Mouse (Mus musculus) hindbrain, embryonic 13.5 days (tissue): ENCODE measurements around the gene Gm6096. TPM values are rescaled to one million over a fixed set of nuclear protein-coding genes. Genes with fewer than 3 reads are reported as not detected.
"Not testable (repeated sequence)": the region's sequence is repeated elsewhere in the genome, so short reads cannot be mapped to it uniquely, and the experiment has no call there.

Experiments used
- ATAC-seq: fragments of 200-750 bp; cut with Nextera tagmentation; 2 replicates; pipeline ENCODE4 v1.8.0; 2017; ENCODE audit warnings: moderate TSS enrichment; ENCODE audit not compliant: low FRiP score
- H3K27ac ChIP-seq: fragments of 300-500 bp; sonication (generic); 2 replicates; pipeline ENCODE4 v1.5.1; 2015; ENCODE audit warnings: inconsistent platforms, mild to moderate bottlenecking, moderate library complexity
- H3K27me3 ChIP-seq: fragments of 300-500 bp; sonication (generic); 2 replicates; pipeline ENCODE4 v1.6.1; 2015; ENCODE audit warnings: mild to moderate bottlenecking, inconsistent platforms
- H3K36me3 ChIP-seq: fragments of 300-500 bp; sonication (generic); 2 replicates; pipeline ENCODE4 v1.6.1; 2015; ENCODE audit warnings: mild to moderate bottlenecking, inconsistent platforms
- H3K4me1 ChIP-seq: fragments of 300-500 bp; sonication (generic); replicated peaks from 2 replicates; pipeline ENCODE4 v1.6.1; 2015; ENCODE audit warnings: inconsistent platforms
- H3K4me2 ChIP-seq: fragments of 300-500 bp; sonication (generic); 2 replicates; pipeline ENCODE4 v1.6.1; 2015; ENCODE audit warnings: inconsistent platforms, mild to moderate bottlenecking, moderate library complexity
- H3K4me3 ChIP-seq: fragments of 300-500 bp; sonication (generic); 2 replicates; pipeline ENCODE4 v1.5.1; 2015; ENCODE audit warnings: mild to moderate bottlenecking, inconsistent platforms
- H3K9ac ChIP-seq: fragments of 300-500 bp; sonication (generic); 2 replicates; pipeline ENCODE4 v1.6.1; 2015; ENCODE audit warnings: mild to moderate bottlenecking, inconsistent platforms
- H3K9me3 ChIP-seq: fragments of 300-500 bp; sonication (generic); 2 replicates; pipeline ENCODE4 v1.6.1; 2016; ENCODE audit warnings: inconsistent platforms
- WGBS: fragments of 180-500 bp; shearing (Covaris S2); methylation state at CpG from one replicate; pipeline ENCODE4 v1.1.7; 2015; 5-methylcytosine and 5-hydroxymethylcytosine counted together
- polyA plus RNA-seq: library from polyadenylated mRNA; unstranded; fragments of >200 nt; fragmentation: Nextera tagmentation; extraction: Ambion mirVana; gene quantifications from 2 replicates; pipeline ENCODE4 v1.2.1, GENCODE M21; 2015

The Gm6096 gene
- not detected in 2 replicates for polyA plus RNA-seq

- H3K27me3 ChIP-seq, result no peaks in the 10 kb centered on the region
- H3K4me3 ChIP-seq, result no peak within 1 kb of the TSS
- H3K4me2 ChIP-seq, result no peak within 1 kb of the TSS
- WGBS, result 94% methylated on average over 7 of the region's 7 CpGs
- peaks cover 67% of the 10 kb centered on the region for H3K36me3 ChIP-seq
- peak within 1 kb of the TSS; percentile 58 for H3K27ac ChIP-seq
- H3K9ac ChIP-seq, result no peak within 1 kb of the TSS
- no peak for ATAC-seq
- H3K9me3 ChIP-seq, result no peaks in the 10 kb centered on the region
- no peaks in the 10 kb centered on the region for H3K4me1 ChIP-seq
Measured at GRCm38 (mm10) chr7:34250738-34251137, at the start of gene Gm6096. TSS of gene Gm6096 (plus strand) at chr7:34251038.

GRCm38 (mm10) chr7:34202147-34202546 lies 48.7 kb upstream of the Gm6096 start:
- H3K4me3 ChIP-seq, H3K4me2 ChIP-seq, H3K4me1 ChIP-seq, H3K27ac ChIP-seq, H3K9ac ChIP-seq, H3K9me3 ChIP-seq, ATAC-seq, H3K27me3 ChIP-seq: not testable (repeated sequence)
- 94% methylated on average over 10 of the region's 10 CpGs for WGBS
- H3K36me3 ChIP-seq, result peaks cover 69% of the 10 kb centered on the region

GRCm38 (mm10) chr7:34206331-34206730 lies 44.5 kb upstream of the Gm6096 start:
- Histone ChIP-seq H3K27ac (no peak overlapping the region), H3K4me3 (no peak overlapping the region), H3K27me3 (no peaks in the 10 kb centered on the region), H3K9me3 (no peaks in the 10 kb centered on the region), H3K4me2 (no peak overlapping the region), H3K36me3 (peaks cover 100% of the 10 kb centered on the region), H3K9ac (no peak overlapping the region), H3K4me1 (no peaks in the 10 kb centered on the region)
- ATAC-seq, result no peak
- 94% methylated on average over 6 of the region's 6 CpGs for WGBS

- WGBS, result 91% methylated on average over 9 of the region's 9 CpGs
- Histone ChIP-seq H3K9ac (no peak overlapping the region), H3K4me3 (no peak overlapping the region), H3K9me3 (no peaks in the 10 kb centered on the region), H3K27me3 (no peaks in the 10 kb centered on the region), H3K4me2 (no peak overlapping the region), H3K27ac (no peak overlapping the region), H3K4me1 (no peaks in the 10 kb centered on the region), H3K36me3 (peaks cover 100% of the 10 kb centered on the region)
- no peak for ATAC-seq
Measured at GRCm38 (mm10) chr7:34208027-34208745, 42.7 kb upstream of the Gm6096 start.

- Histone ChIP-seq H3K9ac (no peak overlapping the region), H3K9me3 (no peaks in the 10 kb centered on the region), H3K4me3 (no peak overlapping the region), H3K4me1 (no peaks in the 10 kb centered on the region), H3K27ac (no peak overlapping the region), H3K36me3 (peaks cover 99% of the 10 kb centered on the region), H3K4me2 (no peak overlapping the region), H3K27me3 (no peaks in the 10 kb centered on the region)
- ATAC-seq, result no peak
- WGBS, result 92% methylated on average over 7 of the region's 7 CpGs
Measured at GRCm38 (mm10) chr7:34213281-34213680, 37.6 kb upstream of the Gm6096 start.

GRCm38 (mm10) chr7:34214644-34215043 lies 36.2 kb upstream of the Gm6096 start:
- no peaks in the 10 kb centered on the region for H3K4me1 ChIP-seq
- peaks cover 99% of the 10 kb centered on the region for H3K36me3 ChIP-seq
- WGBS, result 95% methylated on average over 8 of the region's 8 CpGs
- no peaks in the 10 kb centered on the region for H3K27me3 ChIP-seq
- H3K4me2 ChIP-seq, result no peak overlapping the region
- no peak for ATAC-seq
- no peak overlapping the region for H3K4me3 ChIP-seq
- H3K9me3 ChIP-seq, result no peaks in the 10 kb centered on the region
- H3K9ac ChIP-seq, result no peak overlapping the region
- H3K27ac ChIP-seq, result no peak overlapping the region

- 87% methylated on average over 9 of the region's 9 CpGs for WGBS
- peaks cover 99% of the 10 kb centered on the region for H3K36me3 ChIP-seq
- no peak overlapping the region for H3K27ac ChIP-seq
- no peaks in the 10 kb centered on the region for H3K27me3 ChIP-seq
- no peaks in the 10 kb centered on the region for H3K9me3 ChIP-seq
- no peak overlapping the region for H3K4me3 ChIP-seq
- no peak for ATAC-seq
- no peak overlapping the region for H3K4me2 ChIP-seq
- no peak overlapping the region for H3K9ac ChIP-seq
- no peaks in the 10 kb centered on the region for H3K4me1 ChIP-seq
Measured at GRCm38 (mm10) chr7:34215481-34215880, 35.4 kb upstream of the Gm6096 start.

GRCm38 (mm10) chr7:34216474-34216873 lies 34.4 kb upstream of the Gm6096 start:
- Histone ChIP-seq H3K27ac (no peak overlapping the region), H3K9ac (no peak overlapping the region)

GRCm38 (mm10) chr7:34218496-34218895 lies 32.3 kb upstream of the Gm6096 start:
- Histone ChIP-seq H3K9ac (no peak overlapping the region), H3K9me3 (no peaks in the 10 kb centered on the region), H3K4me3 (no peak overlapping the region), H3K27me3 (no peaks in the 10 kb centered on the region), H3K36me3 (peaks cover 98% of the 10 kb centered on the region), H3K27ac (no peak overlapping the region), H3K4me1 (no peaks in the 10 kb centered on the region), H3K4me2 (no peak overlapping the region)
- ATAC-seq, result no peak
- WGBS, result 59% methylated on average over 1 of the region's 1 CpGs

More at GRCm38 (mm10) chr7:34216474-34216873, 34.4 kb upstream of the Gm6096 start:
- Histone ChIP-seq H3K4me3 (no peak overlapping the region), H3K4me1 (no peaks in the 10 kb centered on the region), H3K27me3 (no peaks in the 10 kb centered on the region), H3K9me3 (no peaks in the 10 kb centered on the region), H3K4me2 (no peak overlapping the region), H3K36me3 (peaks cover 99% of the 10 kb centered on the region)
- 94% methylated on average over 10 of the region's 10 CpGs for WGBS
- no peak for ATAC-seq

GRCm38 (mm10) chr7:34221594-34222250 lies 29.1 kb upstream of the Gm6096 start:
- peaks cover 92% of the 10 kb centered on the region for H3K36me3 ChIP-seq
- H3K27ac ChIP-seq, result no peak overlapping the region
- H3K9ac ChIP-seq, result no peak overlapping the region
- H3K9me3 ChIP-seq, result no peaks in the 10 kb centered on the region
- no peaks in the 10 kb centered on the region for H3K27me3 ChIP-seq
- ATAC-seq, result no peak
- H3K4me3 ChIP-seq, result no peak overlapping the region
- peaks cover 10% of the 10 kb centered on the region for H3K4me1 ChIP-seq
- 96% methylated on average over 9 of the region's 9 CpGs for WGBS
- H3K4me2 ChIP-seq, result no peak overlapping the region

GRCm38 (mm10) chr7:34222340-34222739 lies 28.5 kb upstream of the Gm6096 start:
- WGBS, result 95% methylated on average over 10 of the region's 10 CpGs
- H3K27ac ChIP-seq, result no peak overlapping the region
- H3K9ac ChIP-seq, result no peak overlapping the region
- no peak for ATAC-seq
- no peaks in the 10 kb centered on the region for H3K27me3 ChIP-seq
- H3K4me3 ChIP-seq, result no peak overlapping the region
- peaks cover 92% of the 10 kb centered on the region for H3K36me3 ChIP-seq
- H3K9me3 ChIP-seq, result no peaks in the 10 kb centered on the region
- peaks cover 14% of the 10 kb centered on the region for H3K4me1 ChIP-seq
- H3K4me2 ChIP-seq, result no peak overlapping the region

GRCm38 (mm10) chr7:34224308-34224707 lies 26.5 kb upstream of the Gm6096 start:
- Histone ChIP-seq H3K4me2 (no peak overlapping the region), H3K9ac (no peak overlapping the region), H3K9me3 (no peaks in the 10 kb centered on the region), H3K27ac (no peak overlapping the region), H3K36me3 (peaks cover 76% of the 10 kb centered on the region), H3K4me1 (peaks cover 34% of the 10 kb centered on the region), H3K4me3 (no peak overlapping the region), H3K27me3 (no peaks in the 10 kb centered on the region)
- WGBS, result 93% methylated on average over 6 of the region's 6 CpGs
- ATAC-seq, result no peak

GRCm38 (mm10) chr7:34226086-34226485 lies 24.8 kb upstream of the Gm6096 start:
- H3K4me1 ChIP-seq, result peaks cover 43% of the 10 kb centered on the region
- peaks cover 58% of the 10 kb centered on the region for H3K36me3 ChIP-seq
- no peaks in the 10 kb centered on the region for H3K9me3 ChIP-seq
- no peak overlapping the region for H3K27ac ChIP-seq
- H3K27me3 ChIP-seq, result no peaks in the 10 kb centered on the region
- H3K9ac ChIP-seq, result no peak overlapping the region; the same call in 1 of the 2 replicates
- H3K4me3 ChIP-seq, result no peak overlapping the region
- H3K4me2 ChIP-seq, result no peak overlapping the region
- ATAC-seq, result no peak
- WGBS, result 78% methylated on average over 8 of the region's 8 CpGs
